Mouse (Mus musculus) liver, embryonic 16.5 days (tissue): ENCODE results near the gene Tbx10. TPM values are rescaled to one million over a fixed set of nuclear protein-coding genes. Genes with fewer than 3 reads are reported as not detected.

Experiments
- polyA plus RNA-seq: library from polyadenylated mRNA; unstranded; fragments of >200 nt; fragmentation: Nextera tagmentation; extraction: Ambion mirVana; gene quantifications from 2 replicates; pipeline ENCODE4 v1.2.1, GENCODE M21; 2015

Gene Tbx10
- polyA plus RNA-seq, 1 experiment from 2014 or later: not detected

Other genes starting within 250 kb of the Tbx10 start
- gene Kmt5b, start 225.3 kb upstream of the Tbx10 start, polyA plus RNA-seq: 6.7 and 7.4 TPM in 2 replicates
- 18.4 and 19.3 TPM in 2 replicates for gene Chka, start 141.0 kb upstream of the Tbx10 start, polyA plus RNA-seq
- 28.7 and 33.8 TPM in 2 replicates for gene Tcirg1, start 85.6 kb upstream of the Tbx10 start, polyA plus RNA-seq
- 150 and 159 TPM in 2 replicates for gene Ndufs8, start 80.0 kb upstream of the Tbx10 start, polyA plus RNA-seq
- gene Aldh3b1, start 62.9 kb upstream of the Tbx10 start, polyA plus RNA-seq: 8.7 and 10.0 TPM in 2 replicates
- 33.9 and 35.8 TPM in 2 replicates for gene Unc93b1, start 57.6 kb upstream of the Tbx10 start, polyA plus RNA-seq
- gene Aldh3b3, start 34.1 kb upstream of the Tbx10 start, polyA plus RNA-seq: 0.07 and 0.12 TPM in 2 replicates
- gene Aldh3b2, start 20.4 kb upstream of the Tbx10 start, polyA plus RNA-seq: 0.24 and 0.30 TPM in 2 replicates
- gene Acy3, start 6.2 kb upstream of the Tbx10 start, polyA plus RNA-seq: 10.5 and 12.4 TPM in 2 replicates
- 12.2 and 12.6 TPM in 2 replicates for gene Nudt8, start 7.8 kb downstream of the Tbx10 start, polyA plus RNA-seq
- gene Gm49405, start 7.9 kb downstream of the Tbx10 start, polyA plus RNA-seq: 0.41 and 0.48 TPM in 2 replicates
- 0.42 and 0.75 TPM in 2 replicates for gene Doc2g, start 10.6 kb downstream of the Tbx10 start, polyA plus RNA-seq
- 144 and 145 TPM in 2 replicates for gene Ndufv1, start 20.1 kb downstream of the Tbx10 start, polyA plus RNA-seq
- gene Gstp1, start 45.2 kb downstream of the Tbx10 start, polyA plus RNA-seq: 796 and 823 TPM in 2 replicates
- gene Gstp2, start 53.3 kb downstream of the Tbx10 start, polyA plus RNA-seq: 6.1 and 17.4 TPM in 2 replicates
- gene Gstp3, start 66.8 kb downstream of the Tbx10 start, polyA plus RNA-seq: 95.4 and 105 TPM in 2 replicates
- gene Cabp2, start 88.8 kb downstream of the Tbx10 start, polyA plus RNA-seq: 0.25 and 0.32 TPM in 2 replicates
- 112 and 117 TPM in 2 replicates for gene Cdk2ap2, start 104.4 kb downstream of the Tbx10 start, polyA plus RNA-seq
- gene Pitpnm1, start 107.2 kb downstream of the Tbx10 start, polyA plus RNA-seq: 6.6 and 7.3 TPM in 2 replicates
- gene Aip, start 133.1 kb downstream of the Tbx10 start, polyA plus RNA-seq: 32.4 and 32.6 TPM in 2 replicates
- 0.02 TPM in 1 of 2 replicates, not detected in the other for gene Gpr152, start 147.0 kb downstream of the Tbx10 start, polyA plus RNA-seq
- 0.18 and 0.20 TPM in 2 replicates for gene Cabp4, start 151.3 kb downstream of the Tbx10 start, polyA plus RNA-seq
- gene Coro1b, start 155.9 kb downstream of the Tbx10 start, polyA plus RNA-seq: 72.4 and 74.8 TPM in 2 replicates
- 17.6 and 17.9 TPM in 2 replicates for gene Ptprcap, start 160.9 kb downstream of the Tbx10 start, polyA plus RNA-seq
- 29.4 and 31.9 TPM in 2 replicates for gene Rps6kb2, start 170.6 kb downstream of the Tbx10 start, polyA plus RNA-seq
- 0.49 and 0.67 TPM in 2 replicates for gene Carns1, start 182.7 kb downstream of the Tbx10 start, polyA plus RNA-seq
- gene Tbc1d10c, start 198.5 kb downstream of the Tbx10 start, polyA plus RNA-seq: 5.5 and 8.1 TPM in 2 replicates
- gene Ppp1ca, start 199.3 kb downstream of the Tbx10 start, polyA plus RNA-seq: 380 and 393 TPM in 2 replicates
- 14.1 and 14.2 TPM in 2 replicates for gene Rad9a, start 208.9 kb downstream of the Tbx10 start, polyA plus RNA-seq
- 0.39 and 0.61 TPM in 2 replicates for gene Clcf1, start 221.5 kb downstream of the Tbx10 start, polyA plus RNA-seq
- not detected in 2 replicates for gene AC109138.7, start 221.6 kb downstream of the Tbx10 start, polyA plus RNA-seq
- gene Pold4, start 239.1 kb downstream of the Tbx10 start, polyA plus RNA-seq: 12.2 and 14.8 TPM in 2 replicates